Mouse (Mus musculus) adipose tissue, adult 10 weeks (tissue): ENCODE measurements around the gene Ids. TPM values are rescaled to one million over a fixed set of nuclear protein-coding genes. Genes with fewer than 3 reads are reported as not detected.

Source experiments
- polyA plus RNA-seq: library from polyadenylated mRNA; stranded (reverse); fragments of 350-450 nt; fragmentation: Illumina TruSeq; extraction: RNeasy Lipid Tissue Mini Kit (QIAGEN cat#74804); gene quantifications from one replicate; pipeline ENCODE4 v1.2.3, GENCODE M21; 2014; ENCODE audit warnings: low read depth, low replicate concordance

Gene Ids
- polyA plus RNA-seq = 29.1 TPM

DNA sequence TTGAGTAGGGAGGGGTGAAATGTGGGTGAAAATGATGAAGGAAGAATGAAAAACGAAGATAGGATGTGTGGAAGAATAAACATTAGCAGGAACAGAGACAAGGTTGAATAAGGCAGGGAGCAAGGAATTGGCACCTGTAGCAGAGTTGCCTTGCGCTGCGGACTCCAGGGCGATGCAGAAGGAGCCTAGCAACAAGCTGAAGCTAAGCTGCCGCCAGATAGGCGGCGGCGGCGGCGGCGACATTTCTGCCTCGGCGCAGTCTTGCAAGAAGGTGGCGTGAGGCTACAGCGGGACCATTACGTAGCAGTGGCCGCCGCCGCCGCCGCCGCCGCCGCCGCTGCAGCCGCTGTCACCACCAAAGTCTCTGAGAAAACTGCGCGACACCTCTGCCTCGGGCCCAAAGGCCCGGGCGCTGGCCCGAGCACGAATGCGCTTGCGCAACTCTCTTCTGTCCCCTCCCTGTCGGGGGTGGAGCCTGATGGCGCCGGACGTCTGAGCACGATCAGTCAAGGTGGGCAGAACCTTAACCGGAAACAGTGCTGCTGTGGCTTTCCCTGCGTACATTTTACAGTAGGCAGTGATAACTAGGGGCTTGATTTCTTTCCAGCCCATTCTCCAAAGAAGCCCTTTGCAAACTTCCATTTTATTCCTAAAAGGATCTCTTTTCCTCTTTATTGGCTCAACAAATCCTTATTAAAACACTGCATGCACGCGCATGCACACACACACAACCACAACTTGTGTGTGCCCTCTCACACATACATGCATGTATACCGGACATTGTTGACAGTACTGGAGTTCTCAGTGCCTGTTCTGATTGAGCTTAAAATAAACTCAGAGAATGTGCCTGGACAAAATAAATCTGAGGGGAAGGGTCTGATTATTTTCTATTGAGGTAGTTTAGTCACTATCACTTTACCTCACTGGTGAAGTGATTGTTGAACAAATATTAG lies at the start of gene Ids:
TSS of gene Ids (minus strand) at position 424 of the 953 bp plus-strand sequence.

DNA sequence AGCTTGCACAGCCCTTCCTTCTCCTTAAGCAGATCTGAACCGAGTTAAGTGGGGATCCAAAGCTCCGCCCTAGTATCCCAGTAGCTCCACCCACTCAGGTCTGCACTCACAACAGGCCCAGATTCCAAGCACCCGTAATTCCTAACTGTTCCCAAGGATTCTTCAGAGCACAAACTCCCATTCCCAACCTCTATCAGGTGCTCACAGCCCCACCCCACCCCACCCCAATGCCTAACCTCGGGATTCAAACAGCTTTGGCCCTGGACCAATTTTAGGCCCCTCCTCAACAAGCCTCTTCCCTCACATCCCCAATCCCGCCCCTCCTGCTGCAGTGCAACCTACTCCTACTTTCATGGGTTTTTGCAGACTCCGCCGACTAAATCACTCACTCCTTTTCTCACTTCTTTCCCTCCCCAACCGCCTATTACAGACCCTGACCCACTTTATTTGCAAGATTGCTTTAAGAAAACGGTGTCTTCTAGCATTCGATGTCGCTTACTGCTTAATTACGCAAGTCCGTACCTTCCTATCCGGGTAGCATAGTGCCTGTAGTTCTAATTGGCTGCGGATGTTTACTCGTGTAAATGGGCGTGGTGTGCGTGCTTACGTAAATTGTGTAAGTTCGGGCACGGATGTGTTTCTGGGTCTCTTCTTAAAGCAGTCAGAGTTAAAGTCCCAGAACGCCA lies 20.5 kb upstream of the Ids start, which contains the start of gene 1110012L19Rik:
TSS of gene 1110012L19Rik (plus strand) at position 602 of the 686 bp plus-strand sequence.

Other genes starting within 250 kb of the Ids start
- gene 1110012L19Rik, start 20.8 kb upstream of the Ids start, polyA plus RNA-seq = 22.7 TPM
- gene Tmem185a, start 112.1 kb upstream of the Ids start, polyA plus RNA-seq = 28.4 TPM